Mouse (Mus musculus) heart, adult 2 months (tissue): Measurements from ENCODE around the gene Arid5b. TPM values are rescaled to one million over a fixed set of nuclear protein-coding genes. Genes with fewer than 3 reads are reported as not detected.

Experiments
- DNase-seq, 2 experiments: peaks; one replicate each; pipeline ENCODE4 v3.0.0; 2021
- H3K27ac ChIP-seq: fragments of 200-600 bp; 2 replicates; pipeline ENCODE4 v1.8.1; 2022
- H3K27me3 ChIP-seq: fragments of 200-500 bp; 2 replicates; pipeline ENCODE4 v1.6.1; 2012; ENCODE audit warnings: mild to moderate bottlenecking, low read length, inconsistent platforms, mixed read lengths; ENCODE audit not compliant: control insufficient read depth, insufficient read depth
- H3K36me3 ChIP-seq: fragments of 200-500 bp; 2 replicates; pipeline ENCODE4 v1.6.1; 2012; ENCODE audit warnings: low read length, inconsistent platforms; ENCODE audit not compliant: control insufficient read depth, insufficient read depth
- H3K4me1 ChIP-seq: fragments of 200-500 bp; 2 replicates; pipeline ENCODE4 v1.6.1; 2011; ENCODE audit warnings: low read length; ENCODE audit not compliant: control insufficient read depth, insufficient read depth
- H3K4me3 ChIP-seq: fragments of 200-600 bp; 2 replicates; pipeline ENCODE4 v1.8.1; 2022
- H3K79me2 ChIP-seq: fragments of 200-500 bp; replicated peaks from 2 replicates; pipeline ENCODE4 v1.6.1; 2012; ENCODE audit warnings: mild to moderate bottlenecking, inconsistent platforms, low read length, moderate library complexity, mixed read lengths; ENCODE audit not compliant: control insufficient read depth, insufficient read depth
- H3K9ac ChIP-seq: fragments of 200-500 bp; 2 replicates; pipeline ENCODE4 v1.6.1; 2012; ENCODE audit warnings: low read depth, mild to moderate bottlenecking, control low read depth, inconsistent platforms, low read length, mixed read lengths
- CTCF ChIP-seq: fragments of 200-600 bp; IDR thresholded peaks from 2 replicates; pipeline ENCODE4 v1.8.1; 2022; ENCODE audit warnings: antibody characterized with exemption, mild to moderate bottlenecking, moderate library complexity
- EP300 ChIP-seq: fragments of 200-500 bp; IDR thresholded peaks from 2 replicates; pipeline ENCODE4 v1.6.1; 2011; ENCODE audit warnings: low read depth, low read length, control low read depth; ENCODE audit not compliant: insufficient read depth
- POLR2A ChIP-seq: fragments of 200-500 bp; IDR thresholded peaks from 2 replicates; pipeline ENCODE4 v1.6.1; 2011; ENCODE audit warnings: mild to moderate bottlenecking, low read depth, low read length, control low read depth; ENCODE audit not compliant: insufficient read depth
- WGBS: fragments of 180-500 bp; shearing (Covaris S2); methylation state at CpG from one replicate; pipeline ENCODE4 v1.1.7; 2018; 5-methylcytosine and 5-hydroxymethylcytosine counted together
- intact Hi-C: fragments of 180-260 bp; cut with DNase I; formaldehyde crosslinking; loops from one replicate; pipeline ENCODE4 v1.15.1; 2025
- polyA plus RNA-seq: library from polyadenylated mRNA; depleted of rRNA; stranded (reverse); fragments of >200 nt; gene quantifications from 2 replicates; pipeline ENCODE4 v1.2.3, GENCODE M21; 2012
- total RNA-seq, 2 experiments: library from RNA; stranded (reverse); gene quantifications; 2 replicates each; pipeline ENCODE4 v1.2.3; 2021

Gene Arid5b
- total and polyA plus RNA-seq, 3 experiments = 6.3 to 22.5 (median 21.1) TPM

DNA sequence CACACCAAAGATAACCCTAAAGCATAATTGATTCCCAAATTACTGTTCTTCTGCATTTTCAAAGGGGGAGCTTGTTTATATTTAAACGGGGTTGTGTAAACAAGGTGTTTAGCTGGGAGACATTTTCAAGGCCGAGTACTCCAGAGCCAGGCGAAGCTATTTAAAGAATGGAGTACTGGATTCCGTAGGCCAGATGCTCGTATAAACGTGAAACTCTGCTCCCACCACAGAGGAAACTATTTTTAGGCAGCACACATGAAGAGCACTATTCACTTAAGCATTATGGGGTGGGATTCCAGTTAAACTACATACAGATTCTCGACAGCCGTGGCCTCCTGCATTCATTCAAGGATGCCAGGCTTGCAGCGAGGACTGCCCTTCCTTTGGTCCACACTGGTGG lies 59.2 kb downstream of the Arid5b start:
- no peaks in the 10 kb centered on the region for H3K79me2 ChIP-seq
- TF ChIP-seq CTCF (no peak), EP300 (no peak), POLR2A (no peak)
- intact Hi-C loops = no loop called here
- H3K4me3 ChIP-seq = no peak overlapping the region
- H3K27me3 ChIP-seq = no peaks in the 10 kb centered on the region
- no peak for DNase-seq
- no peak overlapping the region for H3K9ac ChIP-seq
- peaks cover 1% of the 10 kb centered on the region; the same call in 1 of the 2 replicates for H3K4me1 ChIP-seq
- no peak overlapping the region for H3K27ac ChIP-seq
- no peaks in the 10 kb centered on the region for H3K36me3 ChIP-seq
- 61% methylated on average over 9 of the region's 9 CpGs for WGBS

DNA sequence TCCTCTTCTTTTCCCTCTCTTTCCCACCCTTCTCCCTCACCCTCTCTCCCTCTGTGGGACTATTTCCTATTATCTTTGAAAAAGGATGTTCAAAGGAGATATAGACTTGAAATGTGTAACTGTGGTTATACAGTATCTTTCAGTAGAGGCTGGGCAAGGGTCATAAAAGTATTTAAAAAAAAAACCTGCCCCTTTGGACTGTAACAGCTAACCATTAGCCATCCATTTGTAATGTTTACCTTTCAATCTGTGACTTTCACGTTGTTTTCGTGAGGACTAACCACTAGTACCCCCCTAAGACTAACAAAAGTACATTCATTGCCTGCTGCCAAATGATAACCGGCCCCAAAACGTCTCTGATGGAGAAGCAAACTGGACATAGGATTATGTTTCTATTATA lies 59.9 kb downstream of the Arid5b start:
- no peaks in the 10 kb centered on the region for H3K36me3 ChIP-seq
- DNase-seq = no peak
- H3K4me3 ChIP-seq = no peak overlapping the region
- H3K4me1 ChIP-seq = peaks cover 1% of the 10 kb centered on the region; the same call in 1 of the 2 replicates
- H3K79me2 ChIP-seq = no peaks in the 10 kb centered on the region
- no peak for TF ChIP-seq EP300
- TF ChIP-seq POLR2A = no peak
- TF ChIP-seq CTCF = no peak
- H3K27me3 ChIP-seq = no peaks in the 10 kb centered on the region
- H3K27ac ChIP-seq = no peak overlapping the region
- no peak overlapping the region for H3K9ac ChIP-seq
- intact Hi-C loops = no loop called here
- 70% methylated on average over 4 of the region's 4 CpGs for WGBS

DNA sequence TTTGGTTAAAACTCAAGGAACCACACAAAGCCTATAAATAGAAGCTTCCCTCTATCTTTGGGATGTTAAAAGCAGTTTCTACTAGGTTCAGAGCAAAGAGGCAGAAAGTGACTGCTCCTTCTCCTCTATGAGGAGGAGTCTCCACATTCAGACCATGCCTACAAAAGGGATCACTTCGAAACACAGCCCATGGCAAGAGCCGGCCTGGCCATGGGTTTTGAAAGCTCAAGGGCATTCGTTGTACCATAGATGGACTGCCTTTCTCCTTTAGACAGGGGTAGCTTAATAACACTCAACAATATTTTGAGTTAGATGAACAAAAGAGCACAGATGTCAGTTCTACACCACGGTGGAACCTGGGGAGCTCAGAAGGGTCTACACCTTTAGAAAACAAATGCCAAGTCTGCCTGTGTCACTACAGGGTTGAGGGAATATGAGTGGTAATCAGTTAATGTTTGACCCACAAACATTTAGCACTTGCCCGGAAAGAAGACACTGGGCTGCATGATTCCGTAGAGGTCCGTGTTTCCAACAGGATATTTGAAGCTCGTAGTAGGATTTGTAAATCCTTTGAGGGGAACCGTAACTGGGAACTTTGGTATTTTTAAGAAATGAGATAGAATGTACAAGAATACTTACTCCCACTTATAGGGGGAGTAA lies 63.6 kb downstream of the Arid5b start:
- H3K4me3 ChIP-seq = no peak overlapping the region
- 95% methylated on average over 9 of the region's 9 CpGs for WGBS

DNA sequence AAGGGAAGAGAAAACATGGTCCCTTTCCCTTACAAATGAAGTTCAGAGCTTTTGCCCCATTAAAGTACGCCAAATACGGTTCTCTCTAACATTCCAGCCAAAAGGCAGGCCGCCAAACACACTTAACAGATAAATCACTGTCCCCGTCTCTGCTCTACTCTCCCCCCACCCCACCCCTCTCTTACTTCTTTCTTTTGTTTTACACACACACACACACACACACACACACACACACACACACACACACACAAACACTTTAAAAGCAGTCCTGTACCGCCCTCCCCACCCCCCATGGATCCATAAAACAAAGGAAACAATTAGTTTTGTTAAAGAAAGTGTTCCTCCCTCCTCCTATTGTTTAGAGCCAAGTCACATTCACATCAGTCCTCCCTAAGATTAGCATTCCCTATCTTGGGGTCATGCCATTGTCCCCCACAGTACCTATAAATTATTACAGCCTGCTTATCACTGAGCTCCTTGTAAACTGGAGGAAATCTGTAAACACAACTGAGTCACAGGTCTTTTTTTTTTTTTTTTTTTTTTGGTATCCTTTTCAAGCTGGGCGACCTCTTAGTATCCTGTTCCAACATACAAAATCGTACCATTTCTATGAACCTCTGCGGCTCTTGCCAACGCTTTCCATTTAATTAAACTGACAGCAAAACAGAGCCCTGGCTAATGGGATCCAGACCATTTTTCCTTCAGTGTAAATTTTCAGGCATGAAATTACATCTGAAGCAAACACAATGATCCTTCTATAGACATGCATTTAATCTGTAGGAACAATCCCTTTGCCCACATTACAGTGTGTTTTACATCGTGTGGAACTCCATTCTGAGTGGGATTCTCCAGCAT lies 66.3 kb downstream of the Arid5b start:
- peak in 1 of 2 experiments; percentile 27 for DNase-seq
- 35% methylated on average over 10 of the region's 10 CpGs for WGBS
- intact Hi-C loops = no loop called here
- Histone ChIP-seq H3K79me2 (no peaks in the 10 kb centered on the region), H3K36me3 (no peaks in the 10 kb centered on the region), H3K27ac (no peak overlapping the region), H3K9ac (no peak overlapping the region), H3K4me1 (no peaks in the 10 kb centered on the region; the same call in none of the 2 replicates), H3K27me3 (no peaks in the 10 kb centered on the region), H3K4me3 (no peak overlapping the region)
- TF ChIP-seq EP300 (no peak), POLR2A (no peak), CTCF (no peak)

More for the DNA sequence above, 63.6 kb downstream of the Arid5b start:
- Histone ChIP-seq H3K27ac (no peak overlapping the region), H3K4me1 (peaks cover 1% of the 10 kb centered on the region), H3K79me2 (no peaks in the 10 kb centered on the region), H3K36me3 (no peaks in the 10 kb centered on the region), H3K27me3 (no peaks in the 10 kb centered on the region), H3K9ac (no peak overlapping the region)
- no peak for DNase-seq
- TF ChIP-seq EP300 (no peak), POLR2A (no peak), CTCF (no peak)
- intact Hi-C loops = no loop called here

DNA sequence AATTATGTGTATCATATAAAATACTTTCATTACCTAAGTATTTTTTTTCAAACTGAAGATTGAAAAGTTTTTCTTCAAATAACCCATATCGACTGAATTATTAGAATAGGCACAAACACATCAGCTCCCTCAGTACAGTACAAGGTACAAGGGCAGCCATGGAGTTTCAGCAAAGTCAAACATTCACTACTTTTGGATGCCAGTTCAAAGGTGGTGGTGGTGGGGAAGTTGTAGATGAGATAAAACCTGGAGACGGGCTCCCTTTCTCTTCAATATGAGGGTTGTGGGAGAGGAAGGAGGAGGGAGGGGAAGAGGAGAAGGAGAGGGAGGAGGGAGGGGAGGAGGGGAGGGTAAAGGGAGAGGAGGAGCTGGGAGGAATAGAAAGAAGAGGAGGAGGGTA lies 67.0 kb downstream of the Arid5b start:
- Histone ChIP-seq H3K4me3 (no peak overlapping the region), H3K36me3 (no peaks in the 10 kb centered on the region), H3K79me2 (no peaks in the 10 kb centered on the region), H3K4me1 (no peaks in the 10 kb centered on the region; the same call in none of the 2 replicates), H3K9ac (no peak overlapping the region), H3K27ac (no peak overlapping the region), H3K27me3 (no peaks in the 10 kb centered on the region)
- WGBS = 63% methylated on average over 2 of the region's 2 CpGs
- intact Hi-C loops = no loop called here
- TF ChIP-seq POLR2A = no peak
- TF ChIP-seq EP300 = no peak
- TF ChIP-seq CTCF = no peak
- no peak for DNase-seq
